Mouse (Mus musculus) forebrain, postnatal 0 days (tissue): Measurements from ENCODE around the gene Triobp. TPM values are rescaled to one million over a fixed set of nuclear protein-coding genes. Genes with fewer than 3 reads are reported as not detected.

ENCODE experiments used
- ATAC-seq: fragments of 200-750 bp; cut with Nextera tagmentation; 2 replicates; pipeline ENCODE4 v1.8.0; 2017; ENCODE audit warnings: mild to moderate bottlenecking, moderate library complexity
- DNase-seq: peaks from one replicate; pipeline ENCODE4 v3.0.0-alpha.2; 2015
- H3K27ac ChIP-seq: fragments of 300-500 bp; sonication (generic); 2 replicates; pipeline ENCODE4 v1.5.1; 2014; ENCODE audit warnings: low read depth, mild to moderate bottlenecking, antibody characterized with exemption, low read length, moderate library complexity, mixed read lengths
- H3K27me3 ChIP-seq: fragments of 300-500 bp; sonication (generic); 2 replicates; pipeline ENCODE4 v1.6.1; 2014; ENCODE audit warnings: mild to moderate bottlenecking, low read length, mixed read lengths; ENCODE audit not compliant: insufficient read depth
- H3K36me3 ChIP-seq: fragments of 300-500 bp; sonication (generic); 2 replicates; pipeline ENCODE4 v1.6.1; 2014; ENCODE audit warnings: mild to moderate bottlenecking, moderate library complexity; ENCODE audit not compliant: insufficient read depth
- H3K4me1 ChIP-seq: fragments of 300-500 bp; sonication (generic); 2 replicates; pipeline ENCODE4 v1.6.1; 2014; ENCODE audit warnings: antibody characterized with exemption; ENCODE audit not compliant: insufficient read depth
- H3K4me2 ChIP-seq: fragments of 300-500 bp; sonication (generic); 2 replicates; pipeline ENCODE4 v1.6.1; 2014; ENCODE audit warnings: low read depth, mild to moderate bottlenecking, moderate library complexity
- H3K4me3 ChIP-seq: fragments of 300-500 bp; sonication (generic); 2 replicates; pipeline ENCODE4 v1.5.1; 2014; ENCODE audit warnings: low read depth, low read length, mixed read lengths
- H3K9ac ChIP-seq: fragments of 300-500 bp; sonication (generic); 2 replicates; pipeline ENCODE4 v1.6.1; 2014; ENCODE audit warnings: mild to moderate bottlenecking
- H3K9me3 ChIP-seq: fragments of 300-500 bp; sonication (generic); 2 replicates; pipeline ENCODE4 v1.6.1; 2016; ENCODE audit warnings: low read length
- CTCF ChIP-seq: sonication (generic); IDR thresholded peaks from 2 replicates; pipeline ENCODE4 v1.5.1; 2016; ENCODE audit warnings: antibody characterized with exemption, control low read depth, low read depth
- WGBS: fragments of 180-500 bp; shearing (Covaris S2); extraction: QIAGEN DNeasy Blood & Tissue Kit; methylation state at CpG from one replicate; pipeline ENCODE4 v1.1.7; 2014; 5-methylcytosine and 5-hydroxymethylcytosine counted together
- polyA plus RNA-seq: library from polyadenylated mRNA; unstranded; fragments of >200 nt; fragmentation: Nextera tagmentation; extraction: Ambion mirVana; gene quantifications from 2 replicates; pipeline ENCODE4 v1.2.1, GENCODE M21; 2015
- total RNA-seq: library from RNA; depleted of rRNA; stranded (reverse); fragments of >200 nt; gene quantifications from 2 replicates; pipeline ENCODE4 v1.2.3, GENCODE M21; 2014

Gene Triobp
- total and polyA plus RNA-seq, 2 experiments from 2014 or later: 30.5 to 36.7 TPM

GRCm38 (mm10) chr15:78925129-78925528, 22.4 kb upstream of the Triobp start:
- H3K36me3 ChIP-seq: 0 out of 2 replicates have a peak, but pooled peaks cover 1% of the 10 kb centered on the region
- H3K4me1 ChIP-seq: 0 out of 2 replicates have a peak, but pooled peaks cover 6% of the 10 kb centered on the region
- no peak overlapping the region for H3K9ac ChIP-seq
- no peak for TF ChIP-seq CTCF
- no peak for ATAC-seq
- no peaks in the 10 kb centered on the region for H3K27me3 ChIP-seq
- no peak for DNase-seq
- no peak overlapping the region for H3K4me3 ChIP-seq
- H3K27ac ChIP-seq: no peak overlapping the region
- WGBS: 49% methylated on average over 8 of the region's 8 CpGs
- H3K9me3 ChIP-seq: no peaks in the 10 kb centered on the region
- no peak overlapping the region for H3K4me2 ChIP-seq

GRCm38 (mm10) chr15:78926021-78926919, 21.3 kb upstream of the Triobp start, which contains the start of gene Lgals1:
Gene Lgals1 (plus strand): TSS chr15:78926725.
- peak within 1 kb of the TSS; percentile 52; the same call in 1 of the 2 replicates for H3K4me2 ChIP-seq
- 11% methylated on average over 20 of the region's 20 CpGs for WGBS
- 0 out of 2 replicates have a peak within 1 kb of the TSS, but pooled peaks have one; percentile 10 for H3K27ac ChIP-seq
- TF ChIP-seq CTCF: no peak
- peak; percentile 55 for DNase-seq
- H3K36me3 ChIP-seq: no peaks in the 10 kb centered on the region
- no peaks in the 10 kb centered on the region for H3K27me3 ChIP-seq
- H3K4me1 ChIP-seq: 0 out of 2 replicates have a peak, but pooled peaks cover 6% of the 10 kb centered on the region
- no peak within 1 kb of the TSS for H3K4me3 ChIP-seq
- H3K9me3 ChIP-seq: no peaks in the 10 kb centered on the region
- ATAC-seq: peak; percentile 58
- H3K9ac ChIP-seq: no peak within 1 kb of the TSS

GRCm38 (mm10) chr15:78927021-78927787, 20.3 kb upstream of the Triobp start:
- Histone ChIP-seq H3K9ac (no peak overlapping the region), H3K27me3 (no peaks in the 10 kb centered on the region), H3K9me3 (no peaks in the 10 kb centered on the region), H3K4me2 (peak overlapping the region; percentile 52; the same call in 1 of the 2 replicates), H3K4me1 (0 out of 2 replicates have a peak, but pooled peaks cover 6% of the 10 kb centered on the region), H3K36me3 (no peaks in the 10 kb centered on the region), H3K27ac (no peak overlapping the region), H3K4me3 (no peak overlapping the region)
- ATAC-seq: no peak
- no peak for TF ChIP-seq CTCF
- WGBS: 33% methylated on average over 15 of the region's 15 CpGs
- no peak for DNase-seq

GRCm38 (mm10) chr15:78927788-78928457, 19.6 kb upstream of the Triobp start:
- peak overlapping the region; percentile 27 for H3K4me3 ChIP-seq
- no peak for TF ChIP-seq CTCF
- DNase-seq: peak; percentile 44
- ATAC-seq: peak; percentile 40; the same call in 1 of the 2 replicates
- WGBS: 2% methylated on average over 33 of the region's 35 CpGs
- H3K4me2 ChIP-seq: peak overlapping the region; percentile 52
- 0 out of 2 replicates have a peak, but pooled peaks cover 6% of the 10 kb centered on the region for H3K4me1 ChIP-seq
- H3K36me3 ChIP-seq: no peaks in the 10 kb centered on the region
- no peak overlapping the region for H3K27ac ChIP-seq
- H3K9me3 ChIP-seq: no peaks in the 10 kb centered on the region
- no peaks in the 10 kb centered on the region for H3K27me3 ChIP-seq
- H3K9ac ChIP-seq: no peak overlapping the region

- TF ChIP-seq CTCF: no peak
- no peaks in the 10 kb centered on the region for H3K27me3 ChIP-seq
- H3K9ac ChIP-seq: no peak overlapping the region
- DNase-seq: no peak
- H3K4me1 ChIP-seq: 0 out of 2 replicates have a peak, but pooled peaks cover 6% of the 10 kb centered on the region
- no peak for ATAC-seq
- H3K4me3 ChIP-seq: no peak overlapping the region
- H3K4me2 ChIP-seq: peak overlapping the region; percentile 52
- no peaks in the 10 kb centered on the region for H3K9me3 ChIP-seq
- no peak overlapping the region for H3K27ac ChIP-seq
- 52% methylated on average over 8 of the region's 8 CpGs for WGBS
- no peaks in the 10 kb centered on the region for H3K36me3 ChIP-seq
These were observed 19.0 kb upstream of the Triobp start for GRCm38 (mm10) chr15:78928539-78928938.

- Histone ChIP-seq H3K27ac (no peak overlapping the region), H3K36me3 (no peaks in the 10 kb centered on the region), H3K4me2 (no peak overlapping the region), H3K27me3 (no peaks in the 10 kb centered on the region), H3K9me3 (no peaks in the 10 kb centered on the region), H3K4me1 (0 out of 2 replicates have a peak, but pooled peaks cover 9% of the 10 kb centered on the region), H3K9ac (no peak overlapping the region), H3K4me3 (no peak overlapping the region)
- ATAC-seq: no peak
- WGBS: 96% methylated on average over 6 of the region's 6 CpGs
- DNase-seq: no peak
- no peak for TF ChIP-seq CTCF
These were observed 17.3 kb upstream of the Triobp start for GRCm38 (mm10) chr15:78930192-78930706.
